Comparison of ENCODE assay signal across 18 mouse cellular contexts in the genomic region with DNA sequence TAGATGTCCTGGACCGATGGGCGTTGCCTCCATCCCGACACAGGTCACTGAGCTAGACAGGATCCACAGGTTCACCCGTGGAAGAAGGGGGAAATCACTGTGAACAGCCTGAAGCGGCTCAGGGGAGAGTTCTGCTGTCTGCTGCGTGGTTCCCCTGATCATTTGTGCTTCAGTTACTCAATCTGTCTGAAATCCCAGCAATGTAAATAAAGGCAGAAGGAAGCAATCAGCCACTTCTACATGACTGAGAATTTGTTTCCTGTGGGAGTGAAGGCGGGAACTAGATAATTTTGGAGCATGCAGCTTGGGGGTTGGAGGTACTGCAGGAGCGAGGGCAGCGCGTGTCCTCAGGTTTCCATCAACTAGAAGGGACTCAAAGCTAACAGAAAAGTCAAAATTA.
DNase-seq lines count a peak whose midpoint lies in the region; ATAC-seq lines count a peak whose summit lies in the region.
"Had no signal": no experiment of that assay in that cellular context is flagged by ENCODE, and none has a peak within 500 bp of the region (broad histone marks: within the 10 kb centered on the region; RNA-seq: fewer than 3 reads in every experiment).

No protein-coding gene starts in this region.

- H3K27ac ChIP-seq in lung, embryonic 16.5 days (ENCODE audit: low read length), result peak overlapping the region; percentile 9; the same call in 1 of the 2 replicates
- no peak overlapping the region for H3K27ac ChIP-seq in embryonic facial prominence, embryonic 12.5 days
- H3K27ac ChIP-seq: macrophage; midbrain, embryonic 10.5 days had no signal

- H3K9me3 ChIP-seq in lung, embryonic 16.5 days (ENCODE audit: control insufficient read depth, low read length), result no peaks in the 10 kb centered on the region
- H3K9me3 ChIP-seq in embryonic facial prominence, embryonic 12.5 days, result no peaks in the 10 kb centered on the region
- H3K9me3 ChIP-seq: midbrain, embryonic 10.5 days had no signal

- H3K4me2 ChIP-seq in lung, embryonic 16.5 days (ENCODE audit: low read depth, low read length), result no peak overlapping the region
- peak overlapping the region; percentile 9; the same call in 1 of the 2 replicates for H3K4me2 ChIP-seq in embryonic facial prominence, embryonic 12.5 days (replicated peaks)
- H3K4me2 ChIP-seq: liver, embryonic 11.5 days had no signal

- H3K9ac ChIP-seq in lung, embryonic 16.5 days (ENCODE audit: low read length), result no peak overlapping the region
- no peak overlapping the region for H3K9ac ChIP-seq in embryonic facial prominence, embryonic 12.5 days

- no peaks in the 10 kb centered on the region for H3K36me3 ChIP-seq in lung, embryonic 16.5 days (ENCODE audit: control insufficient read depth, insufficient read depth, low read length)
- H3K36me3 ChIP-seq in embryonic facial prominence, embryonic 12.5 days, result no peaks in the 10 kb centered on the region
- H3K36me3 ChIP-seq: midbrain, embryonic 10.5 days had no signal

- ATAC-seq in lung, embryonic 16.5 days (ENCODE audit: low read depth), result peak; percentile 54
- peak; percentile 47; the same call in 1 of the 2 replicates for ATAC-seq in embryonic facial prominence, embryonic 12.5 days (ENCODE audit: insufficient number of reproducible peaks, insufficient read depth, low FRiP score, low TSS enrichment)
- ATAC-seq: hindbrain, embryonic 16.5 days had no signal

- DNase-seq in kidney, postnatal 4 days, result peak; percentile 8 to 10
- DNase-seq in kidney, postnatal 10 days, result no peak
- no peak for DNase-seq in lung, postnatal 4 days
- peak; percentile 7 for DNase-seq in lung, postnatal 10 days
- no peak for DNase-seq in heart, adult 11 months
- DNase-seq: adrenal gland, adult 2 months; cerebellum, adult 8-10 months; gastrocnemius, postnatal 25 days; kidney, adult 2 months; kidney, postnatal 25 days; retina, postnatal 1 day; thymus, postnatal 25 days had no signal

- no peak overlapping the region for H3K4me3 ChIP-seq in lung, embryonic 16.5 days (ENCODE audit: low read length)
- H3K4me3 ChIP-seq in embryonic facial prominence, embryonic 12.5 days, result no peak overlapping the region
- H3K4me3 ChIP-seq: midbrain, embryonic 10.5 days had no signal

- H3K4me1 ChIP-seq in lung, embryonic 16.5 days (replicated peaks; ENCODE audit: control insufficient read depth, insufficient read depth, low read length), result peaks cover 5% of the 10 kb centered on the region; the same call in 1 of the 2 replicates
- peaks cover 17% of the 10 kb centered on the region for H3K4me1 ChIP-seq in embryonic facial prominence, embryonic 12.5 days

- WGBS in lung, embryonic 16.5 days, result 31% methylated on average over 10 of the region's 10 CpGs
- WGBS in embryonic facial prominence, embryonic 12.5 days, result 31% methylated on average over 10 of the region's 10 CpGs

- no peaks in the 10 kb centered on the region for H3K27me3 ChIP-seq in lung, embryonic 16.5 days (ENCODE audit: control insufficient read depth, insufficient read depth, low read depth, low read length)
- no peaks in the 10 kb centered on the region for H3K27me3 ChIP-seq in embryonic facial prominence, embryonic 12.5 days

Comparison
In these comparisons a context has a peak if more than half of its experiments do, and no peak if none do; other contexts are left out.
1. DNase-seq: peak in kidney, postnatal 4 days (2 of 2) and lung, postnatal 10 days (single experiment); none in kidney, postnatal 10 days (single experiment), lung, postnatal 4 days (0 of 2) and heart, adult 11 months (single experiment).